Mouse (Mus musculus): ENCODE results near the gene Cotl1.
A peak's percentile ranks its signal among the peaks of the same experiment; 100 is the strongest.

Gene Cotl1

GRCm38 (mm10) chr8:119838100-119838982 is 2.0 kb downstream of the Cotl1 start:
- no peak for DNase-seq

GRCm38 (mm10) chr8:119837553-119838071 is 2.7 kb downstream of the Cotl1 start:
- peak in 1 of 2 experiments; percentile 50 for DNase-seq

DNA sequence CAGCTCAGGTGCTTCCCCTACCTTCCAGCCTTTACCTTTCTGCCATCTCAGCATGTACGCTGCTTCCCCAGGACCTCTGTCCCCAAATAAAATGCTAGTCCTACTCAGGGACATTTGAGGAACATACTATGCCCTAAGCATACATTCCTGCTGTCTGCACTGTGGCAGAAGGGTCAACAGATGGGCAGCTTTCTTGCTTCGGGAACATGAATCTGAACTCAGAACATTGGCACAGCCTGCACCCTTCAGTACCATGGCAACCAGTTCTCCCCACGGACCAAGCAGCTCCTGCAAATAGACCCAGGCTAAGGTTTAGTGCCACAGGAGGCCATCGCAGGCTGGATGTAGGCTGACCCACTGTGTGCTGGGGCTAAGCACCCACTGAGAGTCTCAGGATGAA is 3.5 kb downstream of the Cotl1 start:
- DNase-seq = no peak

GRCm38 (mm10) chr8:119835270-119835669 is 5.1 kb downstream of the Cotl1 start:
- DNase-seq = no peak

GRCm38 (mm10) chr8:119834676-119835075 is 5.7 kb downstream of the Cotl1 start:
- DNase-seq = no peak

DNA sequence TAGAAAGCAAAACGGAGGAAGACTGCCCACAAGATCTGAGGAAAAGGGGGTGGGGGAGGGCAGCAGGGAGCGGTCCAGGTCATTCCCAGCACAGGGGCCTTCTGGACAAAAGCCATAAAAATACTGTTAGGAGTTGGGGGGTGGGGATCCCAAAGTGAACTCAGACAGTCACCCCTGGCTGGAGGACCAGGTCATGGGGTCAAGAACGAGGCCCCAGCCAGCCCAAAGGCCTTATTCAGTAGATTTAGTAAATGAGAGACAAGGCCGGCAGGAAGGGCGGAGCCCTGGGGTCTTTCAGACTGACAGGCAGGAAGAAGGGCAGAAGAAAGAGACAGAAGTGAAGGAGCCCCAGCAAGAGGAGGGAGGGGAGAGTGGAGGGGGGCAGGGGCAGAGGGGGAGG is 7.4 kb downstream of the Cotl1 start:
- no peak for DNase-seq

- DNase-seq = no peak
Observed at GRCm38 (mm10) chr8:119832101-119832617, 8.2 kb downstream of the Cotl1 start.

- no peak for DNase-seq
Observed at GRCm38 (mm10) chr8:119831336-119831995, 8.9 kb downstream of the Cotl1 start.

- DNase-seq = peak in 1 of 2 experiments; percentile 75
Observed at GRCm38 (mm10) chr8:119830589-119830988, 9.8 kb downstream of the Cotl1 start.

DNA sequence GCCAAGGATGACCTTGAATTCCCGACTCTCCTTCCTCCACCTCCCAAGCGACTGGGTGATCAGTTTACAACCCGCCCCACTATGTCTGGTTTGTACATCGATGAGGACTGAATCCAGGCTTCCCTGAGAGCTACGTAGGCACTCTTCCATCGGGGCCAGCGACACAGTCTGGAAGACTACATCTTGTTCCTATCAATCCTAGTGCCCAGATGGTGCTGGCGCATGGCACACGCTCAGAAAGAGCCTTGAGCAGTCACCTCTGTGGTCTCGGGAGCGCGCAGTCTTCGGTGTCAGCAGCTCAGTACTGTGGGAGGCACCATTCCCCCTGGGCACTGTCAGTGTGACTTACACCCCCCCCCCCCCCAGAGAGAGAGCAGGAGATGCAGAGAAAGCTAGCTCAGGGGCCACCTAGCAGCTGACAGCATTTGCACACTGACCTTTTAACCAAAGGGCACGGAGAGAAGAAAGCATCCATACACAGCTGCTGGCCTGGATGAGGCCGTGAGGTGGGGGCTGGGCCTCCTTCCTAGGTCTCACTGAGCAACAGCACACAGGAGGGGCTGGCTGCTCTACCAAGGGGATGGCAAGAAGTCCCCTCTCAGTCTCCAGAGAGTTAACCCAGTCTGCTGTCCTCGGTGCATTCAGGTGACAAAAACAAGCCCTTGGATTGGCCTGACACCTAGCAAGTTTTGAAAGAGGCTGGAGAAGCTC is 10.3 kb downstream of the Cotl1 start:
- no peak for DNase-seq

DNA sequence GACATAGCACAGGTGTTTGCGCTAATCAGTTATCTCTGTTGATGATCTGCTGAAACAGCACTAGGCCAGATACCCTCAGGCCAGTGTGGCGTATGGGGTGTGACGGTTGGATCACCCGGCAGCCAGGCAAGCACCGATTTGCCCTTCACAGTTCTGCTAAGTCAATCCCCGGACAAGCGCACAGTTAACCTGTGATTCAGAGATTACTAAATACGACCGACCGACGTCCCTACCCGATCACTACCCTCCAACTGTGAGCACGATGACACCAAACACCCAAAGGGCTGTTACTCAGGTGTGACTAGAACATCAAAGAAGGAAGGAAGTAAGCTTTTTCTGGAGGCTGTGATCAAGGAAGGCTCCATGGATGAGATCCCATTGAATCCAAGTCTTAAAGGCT is 10.9 kb downstream of the Cotl1 start:
- DNase-seq = no peak

GRCm38 (mm10) chr8:119829015-119829414 is 11.3 kb downstream of the Cotl1 start:
- no peak for DNase-seq

GRCm38 (mm10) chr8:119827721-119828153 is 12.6 kb downstream of the Cotl1 start:
- DNase-seq = no peak

GRCm38 (mm10) chr8:119826982-119827381 is 13.4 kb downstream of the Cotl1 start:
- DNase-seq = no peak

- DNase-seq = no peak
Observed at GRCm38 (mm10) chr8:119825950-119826730, 14.2 kb downstream of the Cotl1 start.

GRCm38 (mm10) chr8:119824809-119825273 is 15.5 kb downstream of the Cotl1 start:
- no peak for DNase-seq

- no peak for DNase-seq
Observed at GRCm38 (mm10) chr8:119824100-119824499, 16.2 kb downstream of the Cotl1 start.

DNA sequence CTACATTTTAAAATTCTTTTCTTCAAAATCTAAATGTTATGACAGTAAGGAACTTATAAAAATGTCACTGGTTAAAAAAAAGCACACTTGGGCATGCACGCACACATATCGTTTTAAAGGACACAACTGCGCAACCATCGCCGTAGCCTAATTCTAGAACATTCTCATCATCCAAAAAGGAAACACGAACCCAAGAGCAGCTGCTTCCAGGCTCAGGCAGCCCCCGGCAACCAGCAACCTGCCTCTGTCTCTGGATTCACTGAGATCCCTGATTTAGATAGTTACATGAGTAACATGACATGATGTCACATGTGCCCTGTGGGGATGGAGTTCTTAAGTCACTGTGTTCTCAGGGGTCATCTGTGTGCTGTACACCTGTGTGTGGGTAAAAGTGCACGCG is 17.1 kb downstream of the Cotl1 start:
- no peak for DNase-seq

DNA sequence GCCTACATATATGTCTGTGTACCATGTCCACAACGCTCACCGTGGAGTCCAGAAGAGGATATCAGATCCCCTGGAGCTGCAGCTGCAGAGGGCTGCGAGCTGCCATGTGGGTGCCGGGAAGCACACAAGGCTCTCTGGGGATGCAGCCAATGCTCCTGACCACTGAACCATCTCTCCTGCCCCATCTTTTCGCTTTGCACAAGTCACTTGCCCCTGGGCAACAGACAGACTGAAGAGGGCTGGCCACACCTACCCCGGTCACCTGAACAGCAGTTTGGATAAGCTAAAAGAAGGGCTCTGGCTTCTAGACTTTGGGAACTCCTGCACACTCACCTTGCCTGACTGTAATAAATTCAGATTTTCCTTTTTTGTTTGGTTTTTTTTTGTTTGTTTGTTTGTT is 18.7 kb downstream of the Cotl1 start:
- no peak for DNase-seq

GRCm38 (mm10) chr8:119819976-119820375 is 20.4 kb downstream of the Cotl1 start:
- DNase-seq = no peak

DNA sequence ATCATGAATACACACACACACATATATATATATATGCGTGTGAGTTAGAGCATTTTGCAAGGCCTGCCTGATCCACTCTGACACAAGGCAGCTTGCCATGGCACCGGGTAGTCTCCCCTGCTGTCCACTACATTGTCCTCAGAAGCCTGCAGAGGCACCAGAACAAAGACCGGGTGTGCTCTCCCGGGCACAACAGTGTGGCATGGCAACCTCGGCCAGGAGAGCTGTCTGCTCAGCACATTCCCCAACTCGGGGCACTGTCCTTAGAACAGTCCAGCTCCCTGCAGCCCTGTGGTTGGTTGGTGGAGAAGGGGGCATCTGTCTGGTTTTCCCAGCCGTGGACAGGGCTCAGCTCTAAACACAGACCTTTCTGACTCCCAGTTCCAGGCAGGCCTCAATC is 21.0 kb downstream of the Cotl1 start:
- DNase-seq = no peak

GRCm38 (mm10) chr8:119817446-119817845 is 22.9 kb downstream of the Cotl1 start:
- no peak for DNase-seq
